Mouse (Mus musculus): ENCODE measurements around the gene Cep63.

- TF ChIP-seq CTCF (IDR thresholded peaks at IDR 0.05; ENCODE audit: low read depth, low read length) (no peak), GATA1 (IDR thresholded peaks at IDR 0.05; ENCODE audit: borderline replicate concordance, low read length) (no peak), TAL1 (conservative IDR thresholded peaks at IDR 0.05; ENCODE audit: low read depth, low read length) (no peak)
These were observed 79.9 kb downstream of the Cep63 start for GRCm38 (mm10) chr9:102546256-102547027.
